Mouse (Mus musculus) fat pad, adult 2 months (tissue): ENCODE measurements around the gene Tecta.

Source experiments
- DNase-seq: peaks from one replicate; pipeline ENCODE4 v3.0.0-alpha.2; 2011; ENCODE audit warnings: low read depth, low spot score; ENCODE audit errors: extremely low read depth

Gene Tecta

GRCm38 (mm10) chr9:42388490-42388889 lies 11.2 kb downstream of the Tecta start:
- no peak for DNase-seq

GRCm38 (mm10) chr9:42387038-42387437 lies 12.7 kb downstream of the Tecta start:
- DNase-seq, result no peak

- DNase-seq, result no peak
These were observed 14.1 kb downstream of the Tecta start for GRCm38 (mm10) chr9:42385656-42386055.

GRCm38 (mm10) chr9:42382628-42383347 lies 16.9 kb downstream of the Tecta start:
- DNase-seq, result no peak

GRCm38 (mm10) chr9:42382063-42382462 lies 17.7 kb downstream of the Tecta start:
- DNase-seq, result no peak

GRCm38 (mm10) chr9:42378071-42378470 lies 21.7 kb downstream of the Tecta start:
- DNase-seq, result no peak

- no peak for DNase-seq
These were observed 22.1 kb downstream of the Tecta start for GRCm38 (mm10) chr9:42377656-42378055.

GRCm38 (mm10) chr9:42371670-42372368 lies 27.9 kb downstream of the Tecta start:
- no peak for DNase-seq

- DNase-seq, result no peak
These were observed 42.1 kb downstream of the Tecta start for GRCm38 (mm10) chr9:42357585-42357984.

GRCm38 (mm10) chr9:42354871-42355270 lies 44.9 kb downstream of the Tecta start:
- DNase-seq, result no peak

- no peak for DNase-seq
These were observed 49.9 kb downstream of the Tecta start for GRCm38 (mm10) chr9:42349791-42350190.

GRCm38 (mm10) chr9:42346297-42346696 lies 53.4 kb downstream of the Tecta start:
- no peak for DNase-seq

- DNase-seq, result no peak
These were observed 60.6 kb downstream of the Tecta start for GRCm38 (mm10) chr9:42339151-42339550.

GRCm38 (mm10) chr9:42337026-42337425 lies 62.7 kb downstream of the Tecta start:
- DNase-seq, result no peak

GRCm38 (mm10) chr9:42336575-42336974 lies 63.2 kb downstream of the Tecta start:
- no peak for DNase-seq

GRCm38 (mm10) chr9:42334885-42335284 lies 64.8 kb downstream of the Tecta start:
- DNase-seq, result no peak

- no peak for DNase-seq
These were observed 67.0 kb downstream of the Tecta start for GRCm38 (mm10) chr9:42332692-42333091.

GRCm38 (mm10) chr9:42331341-42331740 lies 68.4 kb downstream of the Tecta start:
- no peak for DNase-seq

- peak; percentile 34 for DNase-seq
These were observed 70.0 kb downstream of the Tecta start for GRCm38 (mm10) chr9:42329753-42330152.

GRCm38 (mm10) chr9:42326688-42327440 lies 72.9 kb downstream of the Tecta start:
- no peak for DNase-seq

GRCm38 (mm10) chr9:42324640-42325394 lies 74.9 kb downstream of the Tecta start:
- DNase-seq, result no peak
